Mouse (Mus musculus): ENCODE data around the gene Anapc1.
"Not testable (repeated sequence)": the region's sequence is repeated elsewhere in the genome, so short reads cannot be mapped to it uniquely, and the experiment has no call there.

Anapc1 gene

GRCm38 (mm10) chr2:128696426-128696825 lies 9.2 kb upstream of the Anapc1 start:
- DNase-seq (ENCODE audit: low spot score in 2 of 2), result no peak

GRCm38 (mm10) chr2:128694548-128694947 lies 7.4 kb upstream of the Anapc1 start:
- no peak for DNase-seq (ENCODE audit: low spot score in 2 of 2)

GRCm38 (mm10) chr2:128693828-128694227 lies 6.6 kb upstream of the Anapc1 start:
- DNase-seq (ENCODE audit: low spot score in 2 of 2), result not testable (repeated sequence)

DNA sequence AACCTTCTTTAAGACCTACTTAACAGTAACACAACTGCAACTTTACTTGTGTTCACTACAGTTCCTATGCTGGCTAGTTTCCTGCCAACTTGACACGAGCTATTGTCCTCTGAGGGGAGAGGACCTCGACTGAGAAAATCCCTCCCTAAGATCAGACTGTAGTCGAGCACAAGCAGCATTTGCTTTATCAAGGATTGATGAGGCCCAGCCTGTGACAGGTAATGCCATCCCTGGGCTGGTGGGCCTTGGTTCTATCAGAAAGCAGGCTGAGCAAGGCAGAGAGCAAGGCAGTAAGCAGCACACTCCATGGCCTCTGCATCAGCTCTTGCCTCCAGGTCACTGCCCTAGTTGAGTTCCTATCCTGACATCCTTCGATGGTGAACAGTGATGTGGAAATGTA lies 6.0 kb upstream of the Anapc1 start:
- no peak for DNase-seq (ENCODE audit: low spot score in 2 of 2)

GRCm38 (mm10) chr2:128692771-128693170 lies 5.6 kb upstream of the Anapc1 start:
- no peak for DNase-seq (ENCODE audit: low spot score in 2 of 2)

DNA sequence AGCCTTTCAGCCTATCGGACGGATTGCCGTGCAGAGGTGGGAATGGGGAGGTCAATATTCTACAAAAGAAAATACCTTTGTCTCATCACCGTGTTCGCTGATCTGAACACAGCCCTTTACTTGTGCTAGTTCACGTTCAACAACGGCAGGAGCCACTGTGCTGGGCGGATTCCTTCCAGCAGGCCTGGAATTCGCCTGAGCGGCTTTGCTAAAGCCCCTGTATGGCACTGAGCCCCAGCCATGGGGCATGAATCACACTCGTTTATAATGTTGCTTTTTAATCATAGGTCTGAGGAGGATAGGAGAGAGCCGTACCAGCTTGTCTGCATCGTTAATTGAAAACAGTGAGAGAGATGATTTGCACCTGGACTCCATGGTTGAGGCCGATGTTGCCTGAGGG lies 5.1 kb upstream of the Anapc1 start:
- no peak for DNase-seq (ENCODE audit: low spot score in 2 of 2)

DNA sequence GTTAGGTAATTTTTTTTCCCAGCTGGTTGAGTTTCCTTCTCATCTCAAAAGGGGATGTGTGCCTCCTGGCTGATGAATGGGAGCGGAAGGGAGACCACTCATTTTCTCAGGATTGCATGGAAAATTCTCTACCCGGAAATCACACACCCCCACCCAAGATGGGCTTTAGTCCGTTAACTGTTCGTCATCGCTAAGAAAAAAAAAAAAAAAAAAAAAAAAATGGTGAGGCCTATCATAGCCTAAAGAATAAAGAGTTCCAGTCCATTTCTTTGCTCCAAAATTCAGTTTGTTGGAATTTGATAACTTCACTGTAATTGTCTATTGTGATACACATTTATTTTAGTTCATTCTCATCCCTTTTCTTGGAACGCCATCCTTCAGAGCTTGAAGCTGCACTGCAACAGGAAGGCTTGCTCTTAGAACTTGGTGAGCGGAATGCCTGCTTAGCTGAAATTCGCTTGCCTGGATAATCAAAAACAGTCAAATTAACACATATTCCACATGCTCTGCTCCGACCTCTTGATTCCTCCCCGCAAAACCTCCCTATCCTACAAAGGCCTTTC lies 448 bp upstream of the Anapc1 start:
- no peak for DNase-seq (ENCODE audit: low spot score in 2 of 2)

GRCm38 (mm10) chr2:128680661-128681060 lies 6.5 kb downstream of the Anapc1 start:
- DNase-seq (ENCODE audit: low spot score in 2 of 2), result no peak

- DNase-seq (ENCODE audit: low spot score in 2 of 2), result no peak
Measured at GRCm38 (mm10) chr2:128620578-128620977, 66.6 kb downstream of the Anapc1 start.

GRCm38 (mm10) chr2:128615366-128615765 lies 71.8 kb downstream of the Anapc1 start:
- no peak for DNase-seq (ENCODE audit: low spot score in 2 of 2)

DNA sequence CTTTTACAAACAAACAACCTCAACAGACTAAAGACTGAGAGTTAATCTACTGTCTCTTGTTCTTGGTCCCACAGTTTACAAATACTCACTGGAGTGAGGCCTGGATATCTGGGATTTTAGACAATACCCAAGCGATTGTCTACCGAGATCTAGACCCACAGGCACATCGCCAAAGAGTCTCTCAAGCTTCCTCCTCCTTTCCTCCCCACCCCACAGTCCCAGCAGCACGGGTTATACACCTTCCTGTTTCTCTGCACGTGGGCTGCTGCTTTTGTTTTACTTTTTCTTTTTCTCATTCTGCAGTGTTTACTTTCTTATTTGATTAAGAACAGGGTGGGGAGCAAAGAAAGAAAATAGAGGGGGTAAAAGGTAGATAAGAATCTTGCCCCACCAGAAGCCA lies 73.8 kb downstream of the Anapc1 start:
- DNase-seq (ENCODE audit: low spot score in 2 of 2), result no peak

GRCm38 (mm10) chr2:128612275-128612674 lies 74.9 kb downstream of the Anapc1 start:
- DNase-seq (ENCODE audit: low spot score in 2 of 2), result no peak

DNA sequence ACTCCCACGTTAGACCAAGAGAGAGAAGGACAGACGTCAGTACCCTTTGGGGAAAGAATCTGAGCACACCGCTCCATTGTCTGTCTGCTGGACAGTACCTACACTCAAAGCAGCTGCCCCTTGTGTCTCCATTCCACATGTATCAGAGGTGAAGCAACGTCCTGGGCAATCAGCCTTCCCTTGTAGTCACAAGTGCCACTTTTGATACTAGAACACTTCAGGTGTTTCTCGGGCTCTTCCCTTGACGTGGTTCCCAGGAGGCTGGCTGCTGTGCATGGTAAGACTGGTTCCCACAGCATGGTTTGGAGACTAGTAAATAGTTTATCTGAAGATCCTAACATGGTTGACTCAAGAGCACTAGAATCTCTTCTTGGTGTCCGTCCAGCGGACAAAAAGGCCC lies 76.0 kb downstream of the Anapc1 start:
- DNase-seq (ENCODE audit: low spot score in 2 of 2), result no peak

DNA sequence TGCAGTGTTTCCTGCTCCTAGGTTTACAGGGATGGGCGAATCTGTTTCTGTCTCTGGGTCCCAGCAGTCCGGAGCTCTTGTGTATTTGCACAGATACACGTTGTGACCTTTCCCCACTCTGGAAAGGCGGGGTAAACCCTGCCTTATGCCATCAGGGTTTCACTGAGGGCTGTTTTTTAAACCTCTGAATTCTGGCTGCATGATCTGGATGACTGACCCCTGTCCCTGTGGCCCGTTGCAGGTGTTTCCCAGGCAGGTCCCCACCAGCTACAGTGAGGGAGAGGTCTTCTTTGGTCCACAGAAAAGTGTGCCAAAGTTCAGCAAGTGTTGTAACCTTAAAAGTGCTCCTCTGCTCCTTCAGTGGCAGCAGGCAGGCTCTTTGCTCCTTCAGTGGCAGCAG lies 77.9 kb downstream of the Anapc1 start:
- DNase-seq (ENCODE audit: low spot score in 2 of 2), result no peak

GRCm38 (mm10) chr2:128601534-128601933 lies 85.7 kb downstream of the Anapc1 start:
- no peak for DNase-seq (ENCODE audit: low spot score in 2 of 2)

DNA sequence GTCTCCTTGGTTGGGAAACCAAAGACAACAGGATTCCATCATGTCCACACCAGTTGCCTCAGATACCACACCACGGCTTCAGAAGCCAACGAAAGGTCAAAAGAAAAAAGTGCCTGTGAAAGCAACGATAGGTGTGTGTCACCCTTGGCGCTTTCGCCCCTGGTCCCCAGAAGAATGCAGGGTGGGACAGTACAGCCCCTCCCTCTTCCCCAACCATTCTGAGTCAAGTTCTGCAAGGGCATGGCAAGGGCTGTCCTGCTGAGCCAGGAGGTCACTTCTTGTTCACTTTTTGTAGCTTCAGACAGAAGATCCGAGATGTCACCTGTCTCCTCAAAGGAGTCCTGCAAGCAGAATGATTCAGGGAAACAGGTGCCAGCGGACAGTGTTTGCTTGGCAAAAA lies 94.9 kb downstream of the Anapc1 start:
- DNase-seq (ENCODE audit: low spot score in 2 of 2), result no peak

DNA sequence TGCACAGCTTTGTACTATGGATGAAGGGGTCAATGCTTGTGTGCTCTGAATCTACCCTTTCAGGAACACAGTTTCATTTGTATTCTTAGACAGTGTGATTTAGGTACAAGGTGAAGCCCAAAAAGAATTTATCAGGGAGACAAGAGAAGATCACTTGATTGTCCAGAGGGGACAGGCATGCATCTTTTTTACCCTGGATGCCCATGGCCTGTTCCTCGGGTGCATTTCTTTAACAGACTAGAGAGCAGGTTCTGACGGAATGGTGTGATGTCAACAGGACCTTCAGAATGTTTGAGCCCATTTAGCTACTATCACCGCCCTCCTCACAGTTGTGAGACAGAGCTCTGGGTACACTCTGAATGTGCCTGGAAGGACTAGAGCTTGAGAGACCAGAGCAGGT lies 96.3 kb downstream of the Anapc1 start, which contains the start of gene Spdye4c:
Gene Spdye4c (plus strand): TSS at position 301 of the 400 bp plus-strand sequence.
- no peak for DNase-seq (ENCODE audit: low spot score in 2 of 2)

GRCm38 (mm10) chr2:128582881-128583280 lies 104.3 kb downstream of the Anapc1 start:
- DNase-seq (ENCODE audit: low spot score in 2 of 2), result no peak

- peak; percentile 86 to 91 for DNase-seq (ENCODE audit: low spot score in 2 of 2)
Measured at GRCm38 (mm10) chr2:128572726-128573624, 114.2 kb downstream of the Anapc1 start.

- no peak for DNase-seq (ENCODE audit: low spot score in 2 of 2)
Measured at GRCm38 (mm10) chr2:128571001-128571400, 116.2 kb downstream of the Anapc1 start.

DNA sequence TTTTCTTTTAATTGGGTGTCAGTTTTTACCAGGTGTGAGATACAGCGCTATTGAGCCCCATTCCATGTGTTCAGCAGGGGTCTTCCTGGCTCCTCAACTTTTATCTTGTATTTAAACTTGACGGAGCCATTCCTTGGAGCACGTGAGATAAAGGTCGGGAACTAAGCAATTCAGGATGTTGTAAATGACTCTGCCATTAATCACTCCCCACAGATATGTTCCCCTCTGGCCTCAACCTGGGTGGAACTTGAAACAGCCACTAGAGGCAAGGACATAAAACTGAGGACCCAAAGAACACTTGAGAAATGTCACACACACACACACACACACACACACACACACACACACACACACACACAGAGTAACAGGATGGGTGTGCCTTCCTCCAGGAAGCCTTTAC lies 118.7 kb downstream of the Anapc1 start:
- no peak for DNase-seq (ENCODE audit: low spot score in 2 of 2)

GRCm38 (mm10) chr2:128568018-128568417 lies 119.2 kb downstream of the Anapc1 start:
- no peak for DNase-seq (ENCODE audit: low spot score in 2 of 2)
